Mouse (Mus musculus): ENCODE measurements at regions not wholly inside any gene's neighbourhood (a gene's known extent, or its start where the extent isn't known, plus 50 kb on each side); places are given as distances from the start of the nearest gene placed in this dataset.

DNA sequence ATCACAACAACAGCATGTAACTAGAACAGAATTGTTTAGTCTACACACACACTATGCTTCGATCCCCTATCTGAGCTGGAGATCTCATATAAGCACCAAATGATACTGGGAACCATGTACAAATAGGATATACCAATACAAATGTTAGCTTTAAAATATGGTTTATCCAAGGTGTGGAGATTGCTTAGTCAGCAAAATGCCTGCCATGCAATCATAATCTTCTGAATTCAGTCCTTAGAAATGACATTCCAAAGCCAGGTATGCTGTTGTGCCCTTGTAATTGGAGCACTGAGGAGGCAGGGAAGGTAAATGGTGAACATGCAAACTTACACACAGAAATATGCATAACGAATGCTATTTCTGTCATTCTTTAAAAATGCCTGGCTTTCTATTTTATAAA is 54.0 kb upstream of the Thsd7b start:
- DNase-seq: no peak

DNA sequence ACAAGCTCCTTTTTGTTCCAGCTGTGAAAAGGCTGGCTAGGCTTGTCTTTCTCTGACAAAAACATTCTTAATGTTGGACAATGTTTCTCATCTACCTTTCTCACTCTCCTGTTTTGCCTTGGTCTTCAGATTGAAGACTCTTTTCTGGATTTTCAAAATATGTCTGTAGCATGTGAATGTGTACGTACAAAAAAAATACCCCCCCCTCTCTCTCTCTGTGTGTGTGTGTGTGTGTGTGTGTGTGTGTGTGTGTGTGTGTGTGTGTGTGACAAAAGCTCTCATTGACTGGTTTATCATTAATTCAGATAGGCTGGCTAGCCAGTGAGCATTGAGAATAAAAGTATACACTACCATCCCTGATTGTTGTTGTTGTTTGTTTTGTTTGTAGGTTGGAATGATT is 64.3 kb upstream of the Thsd7b start:
- DNase-seq: no peak

DNA sequence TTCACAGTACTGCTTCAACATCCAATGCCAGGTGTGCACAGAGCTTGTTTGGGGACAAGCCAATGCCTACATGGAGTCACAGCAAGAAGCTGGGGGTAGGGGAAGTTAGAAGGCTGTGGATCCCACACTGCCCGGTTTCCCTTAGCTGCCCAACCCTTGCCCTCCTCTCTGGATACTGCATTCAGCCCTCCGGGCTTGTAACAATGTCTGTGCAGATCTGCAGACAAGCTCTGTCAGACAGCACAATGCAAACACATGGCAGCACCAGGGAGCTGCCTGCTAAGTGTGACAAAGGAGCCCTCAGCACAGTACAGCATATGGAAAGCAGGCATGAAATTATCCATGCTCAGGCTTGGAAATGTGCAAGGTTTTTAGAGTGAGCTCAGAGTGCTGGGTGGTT is 64.7 kb upstream of the Thsd7b start:
- DNase-seq: no peak

DNA sequence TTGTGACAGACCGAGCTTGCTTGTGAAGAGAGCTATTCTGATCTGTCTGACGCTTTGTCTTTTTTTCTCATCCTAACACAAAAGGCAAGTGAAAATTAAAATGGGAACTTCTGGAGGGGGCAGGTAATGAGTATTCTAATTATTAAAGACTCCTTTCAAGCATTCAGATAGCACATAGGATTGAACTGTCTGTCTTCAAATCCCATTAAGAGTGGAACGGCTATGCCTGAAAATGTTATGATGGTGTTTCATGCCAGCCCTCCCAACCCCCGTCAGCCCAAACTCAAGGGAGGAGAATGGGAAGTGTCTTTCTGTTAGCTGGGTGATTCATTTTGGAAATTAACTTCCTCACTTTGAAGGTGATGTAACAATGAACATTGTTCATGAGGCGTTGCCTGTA is 65.4 kb upstream of the Thsd7b start:
- no peak for DNase-seq

DNA sequence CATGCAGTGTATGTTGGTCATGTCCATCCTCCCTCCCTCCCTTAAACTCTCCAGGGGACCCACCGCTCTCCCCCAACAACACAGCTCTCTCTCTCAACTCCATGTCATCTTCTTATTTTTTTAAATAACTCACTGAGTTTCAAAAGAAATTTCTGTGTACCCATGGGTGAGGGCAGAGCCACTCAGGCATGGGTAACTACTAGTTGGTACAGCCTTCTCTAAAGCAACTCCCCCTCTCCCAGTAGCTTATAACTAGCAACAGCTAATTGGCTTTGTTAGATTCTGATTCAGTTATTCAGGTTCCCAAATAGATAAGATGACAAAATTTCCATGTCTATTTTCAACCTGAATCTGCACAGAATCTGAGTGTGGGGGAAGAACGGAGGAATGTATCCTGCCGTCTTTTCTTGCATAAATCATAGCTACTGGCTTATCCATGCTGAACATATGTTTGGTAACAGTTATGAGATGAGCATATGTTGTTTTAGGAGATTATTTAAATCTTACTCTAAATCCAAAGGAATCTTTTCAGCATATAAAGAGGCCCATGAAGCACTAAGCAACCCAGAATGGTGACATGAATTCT is 92.8 kb upstream of the Thsd7b start:
- no peak for DNase-seq

DNA sequence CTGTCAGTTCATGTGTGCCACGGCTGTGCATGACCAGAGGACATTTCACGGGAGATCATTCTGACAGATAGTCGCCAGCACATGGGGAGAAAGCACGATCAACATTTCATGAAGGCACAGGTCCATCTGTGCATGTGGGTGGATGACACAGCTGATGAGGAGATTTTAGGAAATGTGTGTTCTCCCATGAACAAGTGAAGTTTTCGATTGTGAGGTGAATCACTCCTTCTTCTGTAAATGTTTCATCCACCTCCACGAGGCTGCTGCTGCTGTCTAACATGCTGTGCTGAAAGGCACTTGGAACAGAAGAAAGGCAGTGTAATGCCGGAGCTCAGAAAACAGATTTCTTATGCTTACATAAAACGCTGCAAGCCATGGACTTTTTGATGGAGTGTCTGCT is 103.2 kb upstream of the Thsd7b start:
- no peak for DNase-seq

DNA sequence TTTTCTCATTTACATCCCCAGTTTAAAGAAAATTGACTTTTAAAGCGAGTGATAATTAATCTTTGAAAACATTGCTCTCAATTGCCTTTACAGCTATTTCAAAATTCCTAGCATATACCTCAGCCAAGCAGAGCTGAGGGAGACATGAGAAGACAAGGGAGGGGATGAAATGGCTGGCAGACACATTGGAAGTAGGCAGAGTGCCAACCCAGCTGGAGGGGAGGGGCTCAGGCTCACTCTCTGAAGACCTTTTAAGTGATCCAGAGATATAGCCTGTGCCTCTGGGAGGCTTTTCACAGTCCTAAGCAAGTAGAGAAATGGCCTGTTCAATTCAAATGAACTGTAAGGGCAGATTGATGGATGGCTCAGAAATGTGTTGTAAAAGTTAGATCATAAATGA is 122.5 kb upstream of the Thsd7b start:
- no peak for DNase-seq

DNA sequence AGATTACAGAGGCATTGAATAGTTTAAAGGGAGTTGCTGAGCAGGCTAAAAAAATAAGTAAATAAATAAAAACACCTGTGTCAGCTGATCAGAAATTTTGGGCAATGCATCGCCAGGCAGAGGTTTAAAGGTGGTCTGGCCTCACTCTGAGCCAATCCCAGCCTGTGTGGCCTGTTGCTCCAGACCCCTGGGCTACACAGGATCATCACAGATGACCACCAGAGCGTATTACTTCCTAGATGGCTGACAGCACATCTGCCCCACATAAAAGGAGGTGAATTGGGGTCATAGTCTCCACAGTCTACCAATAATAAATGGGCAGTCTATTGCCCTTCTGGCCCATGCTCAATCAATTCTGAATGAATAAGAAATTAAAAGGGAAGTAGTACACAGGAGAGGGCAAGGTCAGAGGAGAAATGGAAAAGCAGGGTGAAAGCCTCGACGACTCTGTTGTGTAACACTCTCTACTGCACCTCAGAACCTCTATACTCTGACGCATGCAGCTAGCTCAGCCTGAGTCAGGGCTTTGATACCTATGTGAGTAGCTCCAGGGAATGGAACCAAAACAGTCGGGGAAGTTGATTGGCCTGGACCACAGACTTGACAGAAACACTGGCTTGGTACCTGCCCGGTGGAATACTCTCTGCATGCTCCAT is 124.2 kb upstream of the Thsd7b start:
- DNase-seq: no peak

DNA sequence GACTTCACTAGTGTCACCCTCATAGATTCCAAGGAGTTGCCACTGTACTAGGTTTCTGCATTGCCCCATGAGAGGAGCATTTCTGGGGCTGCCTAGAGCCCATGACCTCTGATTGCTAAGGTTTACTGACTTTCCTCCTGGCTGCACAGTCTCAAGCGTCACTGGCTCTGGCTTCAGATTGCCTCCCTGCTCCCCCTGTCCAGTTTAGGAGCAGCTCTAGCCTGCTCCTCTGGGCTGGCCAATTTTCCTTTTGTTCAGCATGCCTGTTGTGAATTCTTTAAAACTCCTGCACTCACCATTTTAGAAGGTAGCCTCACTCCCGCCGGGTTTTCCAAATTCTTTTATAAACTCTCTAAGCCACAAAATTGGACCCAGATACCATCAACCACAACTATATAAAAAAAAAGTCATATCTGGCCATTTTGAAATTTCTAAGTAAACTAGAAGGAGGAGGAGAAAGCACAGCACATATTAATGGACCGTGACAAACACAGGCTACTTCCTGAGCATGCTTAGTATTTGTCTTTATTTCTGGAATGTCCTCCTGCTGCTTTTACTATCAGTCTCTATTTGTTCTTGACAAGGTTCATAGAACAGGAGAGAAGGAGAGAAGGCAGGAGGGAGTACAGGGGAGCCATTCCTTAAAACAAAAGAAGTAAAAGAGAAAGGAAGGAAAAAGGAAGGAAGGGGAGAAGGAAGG is 126.6 kb upstream of the Thsd7b start:
- DNase-seq: no peak

DNA sequence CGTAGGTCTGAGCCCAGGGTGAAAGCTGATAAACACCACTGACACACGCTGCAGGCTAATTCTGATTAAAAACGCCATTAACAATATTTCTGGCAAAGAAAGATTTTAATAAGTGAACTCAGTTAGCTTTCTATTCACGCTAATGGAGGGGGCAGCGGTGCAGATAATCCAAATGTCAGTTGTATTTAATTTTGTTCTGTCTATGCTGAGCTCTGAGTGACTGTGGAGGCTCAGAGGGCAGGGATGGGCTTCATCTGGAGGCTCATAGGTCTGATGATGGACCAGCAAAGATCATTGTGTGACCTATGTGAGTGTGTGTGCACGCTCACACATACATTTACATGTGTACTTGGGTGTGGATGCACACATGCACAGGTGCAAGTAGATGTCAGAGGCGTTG is 134.3 kb upstream of the Thsd7b start:
- no peak for DNase-seq

DNA sequence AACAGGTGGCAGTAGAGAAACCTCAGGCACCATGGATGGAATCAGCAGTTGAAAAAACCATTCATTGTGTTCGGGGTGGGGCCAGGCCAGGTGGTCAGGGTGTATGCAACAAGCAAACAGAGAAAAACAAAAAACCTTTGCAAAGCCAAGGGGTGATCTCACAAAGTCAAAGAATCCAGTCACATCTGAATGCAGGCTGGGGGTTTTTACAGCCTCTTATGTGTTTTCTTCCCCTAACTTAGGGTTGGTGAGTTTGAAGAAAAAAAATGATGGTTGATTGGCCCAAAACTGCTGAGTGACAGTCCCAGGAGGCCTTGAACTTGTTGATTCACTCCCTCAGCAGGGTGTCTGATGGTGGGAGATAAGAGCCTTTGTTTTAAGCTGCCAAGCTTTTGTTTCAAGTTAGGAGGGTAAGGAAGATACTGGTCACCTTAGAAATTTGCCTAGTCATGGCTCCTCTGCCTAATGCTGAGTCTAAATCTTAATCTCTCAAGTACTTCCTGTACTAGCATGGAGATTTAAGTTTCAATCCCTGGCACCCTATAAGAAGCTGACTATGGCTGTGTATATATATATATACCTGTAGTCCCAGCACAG is 166.0 kb upstream of the Thsd7b start:
- DNase-seq: no peak

DNA sequence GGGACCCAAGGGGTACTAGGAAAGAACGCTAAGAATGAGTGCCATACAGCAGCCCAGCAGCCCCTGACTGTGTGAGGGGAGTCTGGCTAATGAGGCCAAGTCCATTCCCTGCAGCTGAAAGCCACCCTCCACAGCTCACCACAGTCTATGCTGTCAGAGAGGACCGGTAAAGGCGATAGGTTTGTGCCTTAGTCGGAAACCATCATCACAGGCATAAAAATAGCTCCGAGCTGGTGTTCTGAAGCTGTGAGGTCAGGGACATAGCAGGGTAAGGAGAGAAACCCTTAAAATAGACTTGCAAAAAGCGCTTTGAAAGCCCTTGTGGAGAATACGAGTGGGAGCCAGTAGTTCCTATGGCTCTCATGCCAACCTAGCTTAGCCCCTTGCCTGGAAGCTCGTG is 172.1 kb upstream of the Thsd7b start:
- peak; percentile 6 for DNase-seq

DNA sequence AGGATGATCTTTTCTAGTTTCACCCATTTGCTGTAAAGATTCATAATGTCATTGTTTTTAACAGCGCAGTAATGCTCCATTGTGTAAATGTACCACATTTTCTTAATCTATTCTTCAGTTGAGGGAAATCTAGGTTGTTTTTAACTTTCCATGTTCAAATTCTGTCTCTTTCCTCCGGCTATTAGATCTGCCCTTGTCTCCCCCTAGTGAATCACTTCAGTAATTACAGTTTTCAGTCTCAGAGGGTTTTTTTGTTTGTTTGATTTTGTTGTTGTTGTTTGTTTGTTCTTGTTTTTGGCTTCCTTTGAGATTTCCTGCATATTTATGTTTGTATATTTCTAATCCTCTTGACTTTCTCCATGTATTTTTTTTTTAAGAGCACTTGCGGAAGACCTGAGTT is 194.8 kb upstream of the Thsd7b start:
- DNase-seq: no peak

DNA sequence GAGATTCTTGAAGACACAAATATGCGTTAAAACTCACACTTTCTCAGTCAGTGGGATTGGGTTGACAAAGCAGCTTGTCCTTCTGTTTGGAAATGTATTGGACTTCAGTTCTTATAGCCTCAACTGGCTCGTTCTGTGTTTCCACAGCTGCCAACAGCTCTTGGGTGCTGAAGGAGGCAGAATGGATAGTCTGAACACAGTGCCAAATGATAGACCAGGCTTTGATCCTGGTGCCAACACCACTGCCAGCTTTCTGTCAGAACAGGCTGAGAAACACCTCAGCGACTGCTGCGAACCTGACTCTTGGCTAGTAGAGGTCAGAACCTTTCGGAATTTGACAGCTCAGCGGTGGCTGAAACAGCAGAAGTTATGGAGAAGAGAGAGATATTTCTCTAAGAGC is 215.9 kb upstream of the Thsd7b start:
- peak; percentile 22 for DNase-seq

DNA sequence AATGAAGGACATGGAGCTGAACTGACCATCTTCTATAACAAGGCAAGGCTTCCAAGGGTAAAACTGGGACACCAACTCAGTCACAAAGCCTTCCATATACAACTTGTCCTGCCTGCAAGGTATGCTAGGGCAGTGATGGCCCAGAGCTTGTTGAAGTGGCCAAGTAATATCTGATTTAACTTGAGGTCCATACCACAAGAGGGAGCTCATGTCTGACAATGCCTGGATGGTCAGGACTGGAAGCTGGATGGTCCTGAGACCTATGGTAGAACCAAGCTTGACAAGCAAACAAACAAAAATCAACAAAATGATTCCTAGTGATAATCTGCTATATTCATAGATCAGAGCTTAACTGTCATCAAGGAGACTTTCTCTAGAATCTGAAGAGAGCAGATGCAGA is 217.8 kb upstream of the Thsd7b start:
- DNase-seq: no peak

DNA sequence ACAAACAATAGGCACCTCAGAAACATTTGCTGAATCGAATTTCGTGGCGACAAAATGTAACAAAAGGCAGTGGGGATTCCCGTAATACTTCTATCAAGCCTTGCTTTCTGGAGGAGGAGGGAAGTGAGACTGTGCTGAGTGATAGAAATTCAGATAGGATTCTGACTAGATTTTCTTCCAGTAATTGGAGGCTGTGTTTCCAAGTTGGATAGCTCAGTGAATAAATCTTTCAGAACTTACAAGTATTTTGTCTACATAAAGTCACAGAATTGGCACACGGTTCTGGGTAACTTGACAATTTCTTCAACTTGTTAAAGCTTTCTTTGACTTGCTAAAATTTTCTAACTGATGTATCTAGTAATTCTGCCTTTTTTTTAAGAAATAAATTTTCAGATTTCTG is 239.4 kb upstream of the Thsd7b start:
- no peak for DNase-seq

DNA sequence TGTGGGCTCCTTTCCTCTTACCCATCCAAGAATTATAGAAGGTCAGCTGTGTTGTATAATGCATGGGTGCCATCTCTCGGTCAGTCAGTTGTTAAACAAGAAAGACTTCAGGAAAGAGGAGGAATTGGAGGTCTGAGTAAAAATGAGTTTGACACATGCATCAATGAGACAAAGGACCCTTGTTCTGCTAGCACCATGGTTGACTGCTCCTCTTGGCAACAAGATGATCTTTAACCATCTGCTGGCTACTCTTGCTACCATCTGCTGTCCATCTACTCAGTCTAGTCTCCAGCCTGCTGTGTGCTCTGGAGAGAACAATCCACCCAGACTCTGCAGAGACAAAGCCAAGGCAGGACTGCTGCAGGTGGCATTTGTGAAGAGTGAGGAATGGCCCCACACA is 267.2 kb upstream of the Thsd7b start:
- no peak for DNase-seq

DNA sequence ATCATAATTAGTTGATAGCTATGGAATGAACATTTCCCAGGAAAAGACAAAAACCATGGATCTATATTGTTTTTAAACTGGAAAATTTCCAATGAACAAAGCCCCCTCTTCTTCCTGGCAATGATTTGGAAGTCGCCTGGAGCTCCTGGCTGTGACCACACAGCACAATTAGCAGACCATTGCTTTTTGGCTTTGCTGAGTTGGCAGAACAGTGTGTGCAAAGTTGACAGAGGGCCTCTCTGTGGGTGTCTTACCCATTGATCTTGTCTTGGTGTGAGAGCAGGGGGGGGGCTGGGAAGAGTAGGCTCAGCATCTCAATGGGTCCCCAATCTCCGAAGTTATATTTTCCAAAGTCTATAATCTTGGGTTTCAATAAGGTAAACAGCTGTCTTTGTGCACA is 270.8 kb upstream of the Thsd7b start:
- DNase-seq: no peak

DNA sequence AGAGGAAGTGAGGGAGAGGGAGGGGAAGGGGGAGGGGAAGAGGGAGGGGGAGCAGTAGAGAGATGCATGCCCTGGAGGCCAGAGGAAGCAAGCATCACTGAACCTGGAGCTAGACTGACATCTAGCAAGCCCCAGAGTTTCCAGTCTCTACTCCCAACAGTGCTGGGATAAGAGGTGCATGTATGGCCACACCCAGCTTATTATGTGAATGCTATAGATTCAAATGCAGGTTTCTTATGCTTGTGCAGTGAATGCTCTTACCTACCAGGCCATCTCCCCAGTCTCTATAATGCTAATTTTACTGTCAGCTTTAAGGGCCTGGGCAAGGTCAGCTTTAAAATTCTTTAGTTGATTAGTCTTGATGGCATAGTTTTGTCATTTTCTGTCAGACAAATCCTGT is 271.3 kb upstream of the Thsd7b start:
- no peak for DNase-seq

DNA sequence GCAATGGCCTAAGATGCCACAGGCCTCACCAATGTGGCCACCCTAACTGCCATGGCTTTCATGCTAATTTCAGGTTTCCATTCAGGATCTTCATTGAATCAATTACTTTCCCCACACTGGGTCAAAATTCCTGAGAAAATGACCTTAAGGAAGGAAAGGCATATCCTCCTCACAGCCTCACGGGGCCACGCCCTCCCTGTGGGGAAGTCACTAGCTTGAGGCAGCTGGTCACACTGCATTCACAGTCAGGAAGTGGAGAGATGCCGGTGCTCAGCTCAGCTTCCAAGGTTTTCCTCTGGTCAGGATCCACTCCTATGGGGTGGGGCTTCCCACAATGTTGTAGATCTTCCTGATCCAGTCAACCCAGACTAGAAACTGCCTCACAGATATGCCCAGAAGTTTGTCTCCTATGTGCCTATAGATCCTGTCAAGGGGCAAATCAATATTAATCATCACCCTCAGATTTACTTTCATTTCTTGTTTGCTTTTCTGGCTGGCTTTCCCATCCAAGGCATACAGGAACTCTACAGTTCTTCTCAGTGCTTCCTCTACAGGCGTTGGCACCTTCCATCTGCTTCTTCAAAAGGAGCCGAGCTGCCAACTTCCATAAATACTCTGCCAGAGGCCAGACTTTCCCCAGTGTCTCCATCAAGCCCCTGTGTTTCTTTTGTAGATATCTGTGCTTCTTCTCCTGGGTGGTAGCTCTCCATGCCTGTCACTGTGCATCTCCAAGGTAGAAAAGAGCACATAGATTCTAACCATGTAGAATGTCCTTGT is 273.2 kb upstream of the Thsd7b start:
- DNase-seq: no peak

DNA sequence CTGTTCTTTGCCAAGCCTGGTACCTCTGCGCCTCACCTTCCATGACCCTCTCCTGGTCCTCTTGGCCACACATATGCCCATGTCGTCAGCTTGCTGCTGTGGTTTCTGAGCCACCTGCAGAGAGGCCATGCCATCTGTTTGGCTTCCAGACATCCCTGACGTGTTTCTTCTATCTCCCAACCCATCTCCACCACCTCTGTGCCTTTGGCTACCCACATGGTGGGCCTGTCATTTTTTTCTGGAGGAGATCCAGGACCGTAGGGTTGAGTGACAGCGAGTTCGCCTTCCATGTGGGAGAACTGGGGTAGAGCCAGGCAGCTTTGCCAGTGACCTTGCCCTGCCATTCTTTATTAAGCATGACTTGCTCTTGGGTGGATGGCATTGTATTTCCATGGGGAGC is 278.4 kb upstream of the Thsd7b start:
- no peak for DNase-seq

DNA sequence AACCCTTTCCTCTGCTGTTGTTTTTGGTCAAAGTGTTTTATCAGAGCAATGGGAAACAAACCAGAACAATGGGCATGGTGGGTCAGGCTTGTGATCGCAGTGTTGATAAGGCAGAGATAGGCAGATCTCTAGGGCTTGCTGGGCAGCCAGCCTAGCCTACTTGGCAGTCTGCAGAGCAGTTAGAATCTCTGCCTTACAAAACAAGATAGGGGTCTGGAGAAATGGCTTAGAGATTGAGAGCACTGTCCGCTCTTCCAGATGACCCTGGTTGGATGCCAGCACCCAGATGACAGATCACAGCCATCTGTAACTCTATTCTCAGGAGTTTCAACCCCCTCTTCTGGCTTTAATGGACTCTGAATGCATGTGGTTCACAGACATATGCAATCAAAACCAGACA is 289.7 kb upstream of the Thsd7b start:
- DNase-seq: no peak

DNA sequence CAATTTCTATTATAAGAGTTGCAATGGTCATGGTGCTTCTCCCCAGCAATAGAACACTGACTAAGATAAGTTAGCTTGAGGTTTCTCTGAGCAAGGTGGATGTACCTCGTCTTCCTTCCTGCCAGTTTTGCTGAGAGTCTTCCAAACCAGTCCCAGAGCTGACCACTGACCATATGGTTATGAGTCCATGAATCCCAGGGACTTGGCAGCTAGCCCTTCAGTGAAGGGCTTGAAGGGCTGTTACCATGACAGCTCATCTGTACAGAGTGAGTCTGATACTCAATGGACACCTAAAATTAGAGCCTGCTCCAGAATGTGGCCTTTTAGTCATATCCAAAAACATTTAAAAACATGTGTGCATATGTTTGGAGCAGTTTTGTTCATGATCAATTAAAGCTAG is 297.5 kb upstream of the Thsd7b start:
- DNase-seq: no peak

All from gastrocnemius, postnatal 25 days (tissue).